Comparison of ENCODE assay signal across 31 mouse cellular contexts in the genomic region with DNA sequence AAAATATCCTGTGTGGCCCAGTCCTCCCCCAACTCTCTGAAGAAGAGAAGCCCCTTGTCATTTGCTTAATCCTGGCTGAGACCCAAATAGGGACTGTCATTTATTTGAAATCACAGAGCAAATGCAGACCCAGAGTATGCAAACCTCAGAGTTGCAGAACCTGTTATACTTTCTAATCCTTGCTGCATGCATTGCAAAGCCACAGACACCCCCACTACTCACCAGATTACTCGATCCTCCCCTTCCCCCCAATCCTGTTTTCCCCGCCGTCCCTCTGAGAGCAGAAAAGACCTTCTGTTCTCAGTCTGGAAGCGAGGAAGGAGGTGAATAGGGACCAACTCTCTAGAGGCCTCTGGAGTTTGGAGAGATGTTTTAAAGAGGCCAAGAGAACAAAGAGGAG. TPM values are rescaled to one million over a fixed set of nuclear protein-coding genes. Genes with fewer than 3 reads are reported as not detected.
A peak's percentile ranks its signal among the peaks of the same experiment; 100 is the strongest.
DNase-seq lines count a peak whose midpoint lies in the region; ATAC-seq lines count a peak whose summit lies in the region.
"Had no signal": no experiment of that assay in that cellular context is flagged by ENCODE, and none has a peak within 500 bp of the region (broad histone marks: within the 10 kb centered on the region; RNA-seq: fewer than 3 reads in every experiment).

No protein-coding gene starts in this region.

- DNase-seq in forebrain, embryonic 10.5 days (ENCODE audit: extremely low spot score, low spot score): no peak
- no peak for DNase-seq in midbrain, embryonic 11.5 days (ENCODE audit: low spot score, missing footprints)
- no peak for DNase-seq in midbrain, embryonic 14.5 days
- DNase-seq in embryonic facial prominence, embryonic 14.5 days (ENCODE audit: low spot score): peak; percentile 75
- no peak for DNase-seq in adrenal gland, adult 18-20 months (ENCODE audit: low spot score in 2 of 2)
- no peak for DNase-seq in heart, postnatal 14 days
- DNase-seq: adrenal gland, adult 2 months; adrenal gland, postnatal 14 days; B cell, adult 2 months; cerebellum, adult 11 months; cerebellum, adult 2 months; cerebellum, postnatal 10 days; cerebellum, postnatal 36 days; embryo, embryonic 11 days; gastrocnemius, postnatal 10 days; gastrocnemius, postnatal 36 days; heart, adult 2 months had no signal

- no peak for ATAC-seq in forebrain, embryonic 15.5 days (replicated peaks)
- ATAC-seq in midbrain, embryonic 11.5 days (ENCODE audit: low FRiP score): no peak
- no peak for ATAC-seq in midbrain, embryonic 14.5 days (ENCODE audit: low FRiP score, low TSS enrichment)
- ATAC-seq in embryonic facial prominence, embryonic 12.5 days (ENCODE audit: insufficient number of reproducible peaks, insufficient read depth, low FRiP score, low TSS enrichment): peak; percentile 47; the same call in 1 of the 2 replicates
- peak; percentile 87 for ATAC-seq in embryonic facial prominence, embryonic 14.5 days (ENCODE audit: low read depth)
- ATAC-seq: forebrain, embryonic 16.5 days; intestine, postnatal 0 days; Patski had no signal

- H3K9ac ChIP-seq in forebrain, embryonic 15.5 days (replicated peaks): no peak overlapping the region
- H3K9ac ChIP-seq in midbrain, embryonic 11.5 days (ENCODE audit: low read length): 0 out of 2 replicates have a peak overlapping the region, but pooled peaks have one; percentile 9
- no peak overlapping the region for H3K9ac ChIP-seq in midbrain, embryonic 14.5 days (replicated peaks; ENCODE audit: low read length)
- H3K9ac ChIP-seq in embryonic facial prominence, embryonic 12.5 days: no peak overlapping the region
- no peak overlapping the region for H3K9ac ChIP-seq in embryonic facial prominence, embryonic 14.5 days (ENCODE audit: low read depth, low read length)
- H3K9ac ChIP-seq: heart, embryonic 13.5 days; hindbrain, embryonic 12.5 days; hindbrain, embryonic 15.5 days had no signal

- H3K4me3 ChIP-seq in forebrain, embryonic 10.5 days: no peak overlapping the region
- no peak overlapping the region for H3K4me3 ChIP-seq in forebrain, embryonic 15.5 days
- no peak overlapping the region for H3K4me3 ChIP-seq in midbrain, embryonic 11.5 days (ENCODE audit: low read depth, low read length)
- no peak overlapping the region for H3K4me3 ChIP-seq in midbrain, embryonic 14.5 days (replicated peaks; ENCODE audit: low read depth, low read length)
- H3K4me3 ChIP-seq in embryonic facial prominence, embryonic 12.5 days: no peak overlapping the region
- H3K4me3 ChIP-seq in embryonic facial prominence, embryonic 14.5 days (ENCODE audit: low read depth, low read length): no peak overlapping the region
- H3K4me3 ChIP-seq: erythroblast, embryonic 14.5 days; heart, adult 2 months; heart, embryonic 10.5 days; heart, embryonic 13.5 days; hindbrain, embryonic 12.5 days; hindbrain, embryonic 15.5 days had no signal

- H3K9me3 ChIP-seq in forebrain, embryonic 10.5 days: no peaks in the 10 kb centered on the region
- H3K9me3 ChIP-seq in forebrain, embryonic 15.5 days: no peaks in the 10 kb centered on the region
- no peaks in the 10 kb centered on the region for H3K9me3 ChIP-seq in midbrain, embryonic 11.5 days (ENCODE audit: control insufficient read depth, low read length)
- no peaks in the 10 kb centered on the region for H3K9me3 ChIP-seq in midbrain, embryonic 14.5 days (ENCODE audit: control insufficient read depth, low read length)
- H3K9me3 ChIP-seq in embryonic facial prominence, embryonic 12.5 days: no peaks in the 10 kb centered on the region
- H3K9me3 ChIP-seq in embryonic facial prominence, embryonic 14.5 days (ENCODE audit: control insufficient read depth, low read length): no peaks in the 10 kb centered on the region
- H3K9me3 ChIP-seq: heart, embryonic 10.5 days; heart, embryonic 13.5 days; hindbrain, embryonic 12.5 days; hindbrain, embryonic 15.5 days had no signal

- H3K36me3 ChIP-seq in forebrain, embryonic 10.5 days (replicated peaks): no peaks in the 10 kb centered on the region
- H3K36me3 ChIP-seq in forebrain, embryonic 15.5 days: no peaks in the 10 kb centered on the region
- H3K36me3 ChIP-seq in midbrain, embryonic 11.5 days (ENCODE audit: control insufficient read depth, insufficient read depth, low read length): no peaks in the 10 kb centered on the region
- no peaks in the 10 kb centered on the region for H3K36me3 ChIP-seq in midbrain, embryonic 14.5 days (ENCODE audit: control insufficient read depth, insufficient read depth, low read length)
- H3K36me3 ChIP-seq in embryonic facial prominence, embryonic 12.5 days: no peaks in the 10 kb centered on the region
- H3K36me3 ChIP-seq in embryonic facial prominence, embryonic 14.5 days (ENCODE audit: control insufficient read depth, insufficient read depth, low read length): no peaks in the 10 kb centered on the region
- H3K36me3 ChIP-seq: G1E; heart, embryonic 10.5 days; heart, embryonic 13.5 days; hindbrain, embryonic 12.5 days; hindbrain, embryonic 15.5 days had no signal

- no peaks in the 10 kb centered on the region for H3K27me3 ChIP-seq in forebrain, embryonic 10.5 days (ENCODE audit: poor library complexity, severe bottlenecking)
- H3K27me3 ChIP-seq in forebrain, embryonic 15.5 days: no peaks in the 10 kb centered on the region
- no peaks in the 10 kb centered on the region for H3K27me3 ChIP-seq in midbrain, embryonic 11.5 days (ENCODE audit: control insufficient read depth, insufficient read depth, low read length)
- no peaks in the 10 kb centered on the region for H3K27me3 ChIP-seq in midbrain, embryonic 14.5 days (ENCODE audit: control insufficient read depth, insufficient read depth, low read length)
- 0 out of 2 replicates have a peak, but pooled peaks cover 3% of the 10 kb centered on the region for H3K27me3 ChIP-seq in embryonic facial prominence, embryonic 12.5 days
- no peaks in the 10 kb centered on the region for H3K27me3 ChIP-seq in embryonic facial prominence, embryonic 14.5 days (replicated peaks; ENCODE audit: control insufficient read depth, insufficient read depth, low read length)
- H3K27me3 ChIP-seq: CH12.LX; heart, embryonic 13.5 days; hindbrain, embryonic 12.5 days; hindbrain, embryonic 15.5 days; Patski had no signal

- WGBS in forebrain, embryonic 10.5 days: 10% methylated on average over 4 of the region's 4 CpGs
- WGBS in forebrain, embryonic 15.5 days: 11% methylated on average over 4 of the region's 4 CpGs
- 5% methylated on average over 4 of the region's 4 CpGs for WGBS in midbrain, embryonic 11.5 days
- 9% methylated on average over 4 of the region's 4 CpGs for WGBS in midbrain, embryonic 14.5 days
- WGBS in embryonic facial prominence, embryonic 12.5 days: 5% methylated on average over 4 of the region's 4 CpGs
- 10% methylated on average over 4 of the region's 4 CpGs for WGBS in embryonic facial prominence, embryonic 14.5 days

- peaks cover 15% of the 10 kb centered on the region for H3K4me1 ChIP-seq in forebrain, embryonic 10.5 days
- H3K4me1 ChIP-seq in forebrain, embryonic 15.5 days: no peaks in the 10 kb centered on the region
- peaks cover 2% of the 10 kb centered on the region; the same call in 1 of the 2 replicates for H3K4me1 ChIP-seq in midbrain, embryonic 11.5 days (ENCODE audit: control insufficient read depth, insufficient read depth, low read length)
- peaks cover 9% of the 10 kb centered on the region for H3K4me1 ChIP-seq in midbrain, embryonic 14.5 days (ENCODE audit: control insufficient read depth, insufficient read depth, low read length)
- H3K4me1 ChIP-seq in embryonic facial prominence, embryonic 12.5 days: peaks cover 8% of the 10 kb centered on the region; the same call in 1 of the 2 replicates
- H3K4me1 ChIP-seq in embryonic facial prominence, embryonic 14.5 days (ENCODE audit: control insufficient read depth, insufficient read depth, low read length): peaks cover 5% of the 10 kb centered on the region; the same call in 1 of the 2 replicates
- H3K4me1 ChIP-seq: heart, embryonic 10.5 days; heart, embryonic 13.5 days; hindbrain, embryonic 12.5 days had no signal

- H3K27ac ChIP-seq in forebrain, embryonic 10.5 days: peak overlapping the region; percentile 20; the same call in 1 of the 2 replicates
- H3K27ac ChIP-seq in forebrain, embryonic 15.5 days (replicated peaks): no peak overlapping the region
- H3K27ac ChIP-seq in midbrain, embryonic 11.5 days (ENCODE audit: low read depth, low read length): no peak overlapping the region
- H3K27ac ChIP-seq in midbrain, embryonic 14.5 days (replicated peaks; ENCODE audit: low read depth, low read length): no peak overlapping the region
- no peak overlapping the region for H3K27ac ChIP-seq in embryonic facial prominence, embryonic 12.5 days
- H3K27ac ChIP-seq in embryonic facial prominence, embryonic 14.5 days (replicated peaks; ENCODE audit: low read depth, low read length): no peak overlapping the region
- H3K27ac ChIP-seq: heart, adult 2 months; heart, embryonic 10.5 days; heart, embryonic 13.5 days; hindbrain, embryonic 12.5 days; hindbrain, embryonic 15.5 days had no signal

- no peak overlapping the region for H3K4me2 ChIP-seq in forebrain, embryonic 15.5 days (replicated peaks)
- H3K4me2 ChIP-seq in midbrain, embryonic 11.5 days: no peak overlapping the region
- no peak overlapping the region for H3K4me2 ChIP-seq in midbrain, embryonic 14.5 days (ENCODE audit: low read length)
- H3K4me2 ChIP-seq in embryonic facial prominence, embryonic 12.5 days (replicated peaks): no peak overlapping the region
- no peak overlapping the region for H3K4me2 ChIP-seq in embryonic facial prominence, embryonic 14.5 days (ENCODE audit: low read depth, low read length)
- H3K4me2 ChIP-seq: heart, embryonic 13.5 days; hindbrain, embryonic 12.5 days; hindbrain, embryonic 15.5 days had no signal

- intact Hi-C loops in heart, postnatal 14 days (cut with DNase I): no loop called here

RNA-seq across cellular contexts. Expression of a gene that starts 13.9 kb away (rescaled TPM):
- polyA plus RNA-seq in forebrain, embryonic 10.5 days (2016; fragmentation: Nextera tagmentation; extraction: Ambion mirVana): 0.21 and 0.27 TPM in 2 replicates
- 1.2 and 1.4 TPM in 2 replicates for polyA plus RNA-seq in forebrain, embryonic 15.5 days (2015; fragmentation: Nextera tagmentation; extraction: Ambion mirVana)
- 0.51 and 0.57 TPM in 2 replicates for polyA plus RNA-seq in midbrain, embryonic 11.5 days (2014; fragmentation: Nextera tagmentation; extraction: Ambion mirVana)
- polyA plus RNA-seq in midbrain, embryonic 14.5 days (2014; fragmentation: Nextera tagmentation; extraction: Ambion mirVana): 4.4 and 4.8 TPM in 2 replicates
- polyA plus RNA-seq in embryonic facial prominence, embryonic 12.5 days (2016; fragmentation: Nextera tagmentation; extraction: Ambion mirVana): 1.6 and 2.0 TPM in 2 replicates
- 1.0 and 1.2 TPM in 2 replicates for polyA plus RNA-seq in embryonic facial prominence, embryonic 14.5 days (2014; fragmentation: Nextera tagmentation; extraction: Ambion mirVana)
- total RNA-seq in adrenal gland, adult 18-20 months (2021): 1 to 10 TPM; 1.3 to 1.8 TPM
- 1 to 10 TPM; 1.7 to 1.9 TPM for total RNA-seq in heart, postnatal 14 days (2021)
- total RNA-seq: CH12.LX; G1E; granulocyte monocyte progenitor cell, adult 5-6 weeks; hematopoietic stem cell, adult 5-6 weeks had no signal
- polyA plus RNA-seq: erythroblast, embryonic 14.5 days; G1E had no signal

Comparison
In these comparisons a context has a peak if more than half of its experiments do, and no peak if none do; other contexts are left out.
1. ATAC-seq: peak in embryonic facial prominence, embryonic 12.5 days (single experiment) and embryonic facial prominence, embryonic 14.5 days (single experiment); none in forebrain, embryonic 15.5 days (single experiment), midbrain, embryonic 11.5 days (single experiment) and midbrain, embryonic 14.5 days (single experiment).